Mouse (Mus musculus): ENCODE measurements around the gene Slc9a8. TPM values are rescaled to one million over a fixed set of nuclear protein-coding genes. Genes with fewer than 3 reads are reported as not detected.
A peak's percentile ranks its signal among the peaks of the same experiment; 100 is the strongest.

Gene Slc9a8
- polyA plus RNA-seq, 1 experiment from 2014 or later, result 10.4 TPM

- 79% methylated on average over 6 of the region's 6 CpGs for WGBS
- Histone ChIP-seq H3K4me3 (ENCODE audit: low read depth, low read length) (no peak overlapping the region), H3K4me1 (replicated peaks; ENCODE audit: control insufficient read depth, insufficient read depth) (0 out of 2 replicates have a peak, but pooled peaks cover 4% of the 10 kb centered on the region), H3K36me3 (ENCODE audit: control insufficient read depth, insufficient read depth, low read length) (peaks cover 29% of the 10 kb centered on the region), H3K27ac (replicated peaks) (no peak overlapping the region), H3K4me2 (replicated peaks; ENCODE audit: low read depth) (no peak overlapping the region), H3K27me3 (ENCODE audit: control insufficient read depth, insufficient read depth, low read length) (no peaks in the 10 kb centered on the region), H3K9me3 (ENCODE audit: control insufficient read depth, low read length) (no peaks in the 10 kb centered on the region), H3K9ac (ENCODE audit: low read length) (no peak overlapping the region)
- DNase-seq (ENCODE audit: low spot score) (no peak), ATAC-seq (ENCODE audit: low FRiP score, low TSS enrichment) (no peak)
- TF ChIP-seq EP300 (optimal IDR thresholded peaks at IDR 0.05) (no peak), CTCF (IDR thresholded peaks at IDR 0.05; ENCODE audit: low read depth) (no peak)
Observed at GRCm38 (mm10) chr2:167474218-167474617, 52.7 kb downstream of the Slc9a8 start.

- H3K9me3 ChIP-seq (ENCODE audit: control insufficient read depth, low read length), result no peaks in the 10 kb centered on the region
- H3K27ac ChIP-seq (replicated peaks), result peak overlapping the region; percentile 40; the same call in 1 of the 2 replicates
- no peak overlapping the region for H3K4me3 ChIP-seq (ENCODE audit: low read depth, low read length)
- ATAC-seq (ENCODE audit: low FRiP score, low TSS enrichment), result no peak
- peaks cover 26% of the 10 kb centered on the region for H3K36me3 ChIP-seq (ENCODE audit: control insufficient read depth, insufficient read depth, low read length)
- TF ChIP-seq EP300 (optimal IDR thresholded peaks at IDR 0.05), result no peak
- TF ChIP-seq CTCF (IDR thresholded peaks at IDR 0.05; ENCODE audit: low read depth), result no peak
- WGBS, result 75% methylated on average over 5 of the region's 5 CpGs
- H3K4me2 ChIP-seq (replicated peaks; ENCODE audit: low read depth), result no peak overlapping the region
- H3K27me3 ChIP-seq (ENCODE audit: control insufficient read depth, insufficient read depth, low read length), result no peaks in the 10 kb centered on the region
- no peak for DNase-seq (ENCODE audit: low spot score)
- 0 out of 2 replicates have a peak, but pooled peaks cover 4% of the 10 kb centered on the region for H3K4me1 ChIP-seq (replicated peaks; ENCODE audit: control insufficient read depth, insufficient read depth)
- H3K9ac ChIP-seq (ENCODE audit: low read length), result no peak overlapping the region
Observed at GRCm38 (mm10) chr2:167475596-167475995, 54.1 kb downstream of the Slc9a8 start.

- TF ChIP-seq CTCF (IDR thresholded peaks at IDR 0.05; ENCODE audit: low read depth) (peak; percentile 68), EP300 (optimal IDR thresholded peaks at IDR 0.05) (no peak)
- H3K4me3 ChIP-seq (ENCODE audit: low read depth, low read length), result no peak overlapping the region
- no peak overlapping the region for H3K4me2 ChIP-seq (replicated peaks; ENCODE audit: low read depth)
- no peaks in the 10 kb centered on the region for H3K9me3 ChIP-seq (ENCODE audit: control insufficient read depth, low read length)
- peak; percentile 62 for DNase-seq (ENCODE audit: low spot score)
- WGBS, result 19% methylated on average over 7 of the region's 7 CpGs
- H3K36me3 ChIP-seq (ENCODE audit: control insufficient read depth, insufficient read depth, low read length), result peaks cover 21% of the 10 kb centered on the region
- 0 out of 2 replicates have a peak overlapping the region, but pooled peaks have one; percentile 13 for H3K9ac ChIP-seq (ENCODE audit: low read length)
- H3K4me1 ChIP-seq (replicated peaks; ENCODE audit: control insufficient read depth, insufficient read depth), result 0 out of 2 replicates have a peak, but pooled peaks cover 4% of the 10 kb centered on the region
- peak; percentile 47; the same call in 1 of the 2 replicates for ATAC-seq (ENCODE audit: low FRiP score, low TSS enrichment)
- no peaks in the 10 kb centered on the region for H3K27me3 ChIP-seq (ENCODE audit: control insufficient read depth, insufficient read depth, low read length)
- peak overlapping the region; percentile 53; the same call in 1 of the 2 replicates for H3K27ac ChIP-seq (replicated peaks)
Observed at GRCm38 (mm10) chr2:167476200-167476688, 54.7 kb downstream of the Slc9a8 start.

GRCm38 (mm10) chr2:167476762-167477161 is 55.2 kb downstream of the Slc9a8 start:
- H3K4me1 ChIP-seq (replicated peaks; ENCODE audit: control insufficient read depth, insufficient read depth), result 0 out of 2 replicates have a peak, but pooled peaks cover 4% of the 10 kb centered on the region
- H3K4me3 ChIP-seq (ENCODE audit: low read depth, low read length), result no peak overlapping the region
- peaks cover 20% of the 10 kb centered on the region for H3K36me3 ChIP-seq (ENCODE audit: control insufficient read depth, insufficient read depth, low read length)
- H3K27ac ChIP-seq (replicated peaks), result peak overlapping the region; percentile 53; the same call in 1 of the 2 replicates
- WGBS, result 58% methylated on average over 4 of the region's 4 CpGs
- H3K4me2 ChIP-seq (replicated peaks; ENCODE audit: low read depth), result no peak overlapping the region
- ATAC-seq (ENCODE audit: low FRiP score, low TSS enrichment), result no peak
- TF ChIP-seq CTCF (IDR thresholded peaks at IDR 0.05; ENCODE audit: low read depth), result no peak
- TF ChIP-seq EP300 (optimal IDR thresholded peaks at IDR 0.05), result no peak
- H3K27me3 ChIP-seq (ENCODE audit: control insufficient read depth, insufficient read depth, low read length), result no peaks in the 10 kb centered on the region
- 0 out of 2 replicates have a peak overlapping the region, but pooled peaks have one; percentile 13 for H3K9ac ChIP-seq (ENCODE audit: low read length)
- H3K9me3 ChIP-seq (ENCODE audit: control insufficient read depth, low read length), result no peaks in the 10 kb centered on the region
- DNase-seq (ENCODE audit: low spot score), result no peak

GRCm38 (mm10) chr2:167478128-167478527 is 56.6 kb downstream of the Slc9a8 start:
- WGBS, result 40% methylated on average over 2 of the region's 2 CpGs
- H3K27ac ChIP-seq (replicated peaks), result no peak overlapping the region
- no peak overlapping the region for H3K4me2 ChIP-seq (replicated peaks; ENCODE audit: low read depth)
- H3K9ac ChIP-seq (ENCODE audit: low read length), result no peak overlapping the region
- peaks cover 11% of the 10 kb centered on the region for H3K36me3 ChIP-seq (ENCODE audit: control insufficient read depth, insufficient read depth, low read length)
- no peak overlapping the region for H3K4me3 ChIP-seq (ENCODE audit: low read depth, low read length)
- no peaks in the 10 kb centered on the region for H3K9me3 ChIP-seq (ENCODE audit: control insufficient read depth, low read length)
- TF ChIP-seq CTCF (IDR thresholded peaks at IDR 0.05; ENCODE audit: low read depth) (no peak), EP300 (optimal IDR thresholded peaks at IDR 0.05) (no peak)
- no peak for ATAC-seq (ENCODE audit: low FRiP score, low TSS enrichment)
- no peaks in the 10 kb centered on the region for H3K27me3 ChIP-seq (ENCODE audit: control insufficient read depth, insufficient read depth, low read length)
- 0 out of 2 replicates have a peak, but pooled peaks cover 4% of the 10 kb centered on the region for H3K4me1 ChIP-seq (replicated peaks; ENCODE audit: control insufficient read depth, insufficient read depth)
- no peak for DNase-seq (ENCODE audit: low spot score)

- peak overlapping the region; percentile 49; the same call in 1 of the 2 replicates for H3K27ac ChIP-seq (replicated peaks)
- H3K4me3 ChIP-seq (ENCODE audit: low read depth, low read length), result no peak overlapping the region
- no peaks in the 10 kb centered on the region for H3K9me3 ChIP-seq (ENCODE audit: control insufficient read depth, low read length)
- no peaks in the 10 kb centered on the region for H3K27me3 ChIP-seq (ENCODE audit: control insufficient read depth, insufficient read depth, low read length)
- TF ChIP-seq EP300 (optimal IDR thresholded peaks at IDR 0.05) (no peak), CTCF (IDR thresholded peaks at IDR 0.05; ENCODE audit: low read depth) (no peak)
- ATAC-seq (ENCODE audit: low FRiP score, low TSS enrichment) (peak; percentile 49), DNase-seq (ENCODE audit: low spot score) (no peak)
- no peak overlapping the region for H3K9ac ChIP-seq (ENCODE audit: low read length)
- no peak overlapping the region for H3K4me2 ChIP-seq (replicated peaks; ENCODE audit: low read depth)
- 85% methylated on average over 1 of the region's 1 CpGs for WGBS
- peaks cover 16% of the 10 kb centered on the region for H3K36me3 ChIP-seq (ENCODE audit: control insufficient read depth, insufficient read depth, low read length)
- H3K4me1 ChIP-seq (replicated peaks; ENCODE audit: control insufficient read depth, insufficient read depth), result 0 out of 2 replicates have a peak, but pooled peaks cover 4% of the 10 kb centered on the region
Observed at GRCm38 (mm10) chr2:167479501-167479900, 58.0 kb downstream of the Slc9a8 start.

All from stomach, postnatal 0 days (tissue).